Mouse (Mus musculus): ENCODE measurements around the gene Prss21. TPM values are rescaled to one million over a fixed set of nuclear protein-coding genes. Genes with fewer than 3 reads are reported as not detected.
"Not testable (repeated sequence)": the region's sequence is repeated elsewhere in the genome, so short reads cannot be mapped to it uniquely, and the experiment has no call there.

The Prss21 gene
- polyA plus RNA-seq, 1 experiment from 2014 or later: not detected

DNA sequence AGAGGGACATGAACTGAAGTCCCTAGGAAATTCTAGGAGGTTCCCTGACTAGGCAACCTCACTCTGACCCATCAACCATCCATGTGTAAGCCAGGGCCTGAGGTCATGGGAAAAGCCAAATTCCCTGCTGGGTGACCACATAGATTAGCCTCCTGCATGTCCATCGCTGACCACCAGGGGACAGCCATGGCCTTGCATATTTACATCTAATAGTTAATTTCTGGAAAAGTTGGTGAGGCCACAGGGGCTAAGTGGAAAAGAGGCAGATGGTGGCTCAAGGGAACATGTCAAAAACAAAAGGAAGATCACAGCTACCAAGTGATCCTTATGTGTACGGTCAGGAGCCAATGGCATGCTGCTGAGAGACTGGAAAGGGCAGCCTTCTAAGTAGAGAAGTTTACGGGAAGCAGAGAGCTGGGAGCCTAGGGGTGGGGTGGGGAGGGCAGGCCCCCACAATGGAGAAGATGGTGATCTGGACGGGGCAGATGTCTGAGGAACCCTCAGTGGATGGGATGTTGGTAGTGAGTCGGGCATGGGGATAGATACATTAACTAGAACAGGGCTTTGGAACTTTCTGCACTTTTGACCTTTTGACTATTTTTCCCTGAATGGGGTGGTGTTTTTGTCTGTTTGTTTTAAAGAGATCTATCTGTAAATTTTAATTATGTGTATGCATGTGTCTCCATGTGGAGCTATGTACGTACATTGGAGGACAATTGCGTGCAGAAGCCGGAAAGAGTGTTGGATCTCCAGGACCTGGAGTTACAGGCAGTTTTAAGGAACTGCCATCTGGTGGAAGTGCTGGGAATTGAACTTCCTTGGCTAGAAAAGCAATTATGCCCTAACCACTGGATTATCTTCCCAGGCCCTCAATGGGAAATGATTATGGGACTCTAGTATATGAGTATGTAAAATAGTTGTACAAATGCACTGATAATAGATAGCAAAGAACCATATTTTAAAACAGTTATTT, 6.3 kb downstream of the Prss21 start:
- H3K9me3 ChIP-seq: no peaks in the 10 kb centered on the region
- peaks cover 3% of the 10 kb centered on the region; the same call in 1 of the 2 replicates for H3K4me1 ChIP-seq (replicated peaks)
- no peaks in the 10 kb centered on the region for H3K36me3 ChIP-seq
- H3K27me3 ChIP-seq (replicated peaks): no peaks in the 10 kb centered on the region
- ATAC-seq: peak; percentile 53
- H3K27ac ChIP-seq: no peak overlapping the region
- no peak overlapping the region for H3K9ac ChIP-seq
- no peak overlapping the region for H3K4me3 ChIP-seq (replicated peaks)
- whole genome bisulfite sequencing: 39% methylated on average over 8 of the region's 8 CpGs
- no peak overlapping the region for H3K4me2 ChIP-seq (replicated peaks)

DNA sequence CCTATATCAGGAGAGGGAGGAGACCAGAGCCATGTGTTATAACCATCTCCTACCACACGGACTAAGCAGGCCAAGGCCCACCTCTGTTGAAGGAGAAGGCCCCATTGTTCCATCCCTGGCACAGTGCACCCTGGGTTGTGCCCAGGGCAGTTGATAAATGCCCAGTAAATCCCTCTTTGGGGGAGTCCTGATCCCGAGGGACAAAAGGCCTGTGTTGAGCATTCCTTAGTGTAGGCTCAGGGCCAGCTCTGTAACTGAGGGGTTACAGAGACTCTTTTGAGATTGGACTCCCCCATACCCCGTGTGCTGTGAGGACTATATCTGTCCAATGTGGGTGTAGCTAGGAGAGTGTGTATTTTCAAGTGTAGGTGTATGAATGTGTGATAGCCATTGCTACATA, 8.9 kb downstream of the Prss21 start:
- H3K9me3 ChIP-seq: no peaks in the 10 kb centered on the region
- no peak overlapping the region for H3K27ac ChIP-seq
- H3K9ac ChIP-seq: no peak overlapping the region
- H3K36me3 ChIP-seq: no peaks in the 10 kb centered on the region
- peaks cover 3% of the 10 kb centered on the region; the same call in 1 of the 2 replicates for H3K4me1 ChIP-seq (replicated peaks)
- no peak overlapping the region for H3K4me3 ChIP-seq (replicated peaks)
- no peak for ATAC-seq
- no peak overlapping the region for H3K4me2 ChIP-seq (replicated peaks)
- no peaks in the 10 kb centered on the region for H3K27me3 ChIP-seq (replicated peaks)
- 56% methylated on average over 3 of the region's 3 CpGs for WGBS

DNA sequence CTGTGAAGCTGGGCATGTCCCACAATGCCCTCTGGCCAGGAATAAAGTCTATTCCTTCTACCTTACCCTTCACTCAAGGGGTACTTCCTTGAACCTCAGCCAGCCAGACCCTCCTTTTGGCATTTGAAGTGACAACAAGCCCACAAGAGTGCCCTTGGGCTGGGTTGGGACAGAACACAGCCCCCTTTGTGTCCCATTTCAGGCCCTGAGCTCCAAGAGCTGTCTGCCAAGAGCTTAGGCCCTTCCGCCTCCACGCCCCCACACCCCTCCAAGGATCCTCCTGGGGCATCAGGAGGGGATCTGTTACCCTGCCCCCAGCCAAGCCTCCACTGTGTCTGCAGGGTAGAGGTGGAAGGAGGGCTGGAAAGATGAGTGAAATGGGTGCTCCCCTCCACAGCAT, 9.3 kb downstream of the Prss21 start:
- H3K36me3 ChIP-seq: no peaks in the 10 kb centered on the region
- no peaks in the 10 kb centered on the region for H3K9me3 ChIP-seq
- ATAC-seq: no peak
- H3K4me2 ChIP-seq (replicated peaks): no peak overlapping the region
- no peak overlapping the region for H3K9ac ChIP-seq
- H3K4me3 ChIP-seq (replicated peaks): no peak overlapping the region
- 88% methylated on average over 2 of the region's 2 CpGs for WGBS
- H3K27ac ChIP-seq: 0 out of 2 replicates have a peak overlapping the region, but pooled peaks have one; percentile 9
- peaks cover 3% of the 10 kb centered on the region; the same call in 1 of the 2 replicates for H3K4me1 ChIP-seq (replicated peaks)
- H3K27me3 ChIP-seq (replicated peaks): no peaks in the 10 kb centered on the region

DNA sequence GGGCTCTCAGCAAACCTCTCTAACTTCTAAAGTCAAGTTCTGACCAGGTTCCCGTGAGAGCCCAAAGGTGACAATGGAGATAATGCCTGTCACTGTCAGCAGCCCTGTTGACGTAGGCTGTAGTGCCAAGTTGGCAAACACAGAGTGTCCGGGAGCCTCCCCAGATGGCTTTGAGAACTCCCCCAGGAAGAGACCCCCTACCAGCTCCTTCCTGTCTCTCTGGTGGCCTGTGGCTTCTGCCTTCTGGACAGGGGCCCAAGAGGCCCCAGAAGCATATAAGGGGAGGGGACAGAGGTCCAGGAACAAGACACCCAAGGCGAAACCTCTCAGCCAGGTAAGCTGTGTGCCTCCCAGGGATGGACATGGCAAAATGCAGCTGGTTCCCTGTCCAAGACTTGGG, 12.7 kb downstream of the Prss21 start, which contains the start of the genes Dcpp1 and Dcpp2:
Gene Dcpp1 (plus strand): TSS at position 301 of the 400 bp plus-strand sequence.
Gene Dcpp2 (plus strand): TSS at position 305 of the 400 bp plus-strand sequence.
- not testable (repeated sequence) for H3K36me3 ChIP-seq; H3K4me2 ChIP-seq (replicated peaks); H3K4me1 ChIP-seq (replicated peaks); H3K4me3 ChIP-seq (replicated peaks); H3K9me3 ChIP-seq; H3K27me3 ChIP-seq (replicated peaks); H3K9ac ChIP-seq; H3K27ac ChIP-seq; ATAC-seq
- WGBS: 65% methylated on average over 4 of the region's 4 CpGs

GRCm38 (mm10) chr17:23917158-23917557, 49.3 kb downstream of the Prss21 start, which contains the start of gene Dcpp3:
Gene Dcpp3, plus strand, starts transcription at chr17:23917458.
- WGBS: 70% methylated on average over 4 of the region's 4 CpGs
- H3K4me3 ChIP-seq (replicated peaks); H3K27ac ChIP-seq: not testable (repeated sequence)

More at GRCm38 (mm10) chr17:23917158-23917557, 49.3 kb downstream of the Prss21 start, which contains the start of gene Dcpp3:
- not testable (repeated sequence) for H3K9ac ChIP-seq; H3K9me3 ChIP-seq; H3K27me3 ChIP-seq (replicated peaks); ATAC-seq; H3K4me1 ChIP-seq (replicated peaks); H3K4me2 ChIP-seq (replicated peaks); H3K36me3 ChIP-seq

Other genes starting within 250 kb of the Prss21 start
- gene Mmp25, start 222.8 kb upstream of the Prss21 start, polyA plus RNA-seq (2015; fragmentation: Nextera tagmentation; extraction: Ambion mirVana): 0.69 and 0.79 TPM in 2 replicates
- gene Bicdl2, start 207.6 kb upstream of the Prss21 start, polyA plus RNA-seq (2015; fragmentation: Nextera tagmentation; extraction: Ambion mirVana): 4.2 TPM in 2 replicates
- 68.9 and 69.9 TPM in 2 replicates for gene Hcfc1r1, start 194.5 kb upstream of the Prss21 start, polyA plus RNA-seq (2015; fragmentation: Nextera tagmentation; extraction: Ambion mirVana)
- gene Thoc6, start 194.2 kb upstream of the Prss21 start, polyA plus RNA-seq (2015; fragmentation: Nextera tagmentation; extraction: Ambion mirVana): 43.0 and 43.2 TPM in 2 replicates
- 24.2 and 24.8 TPM in 2 replicates for gene Tnfrsf12a, start 190.6 kb upstream of the Prss21 start, polyA plus RNA-seq (2015; fragmentation: Nextera tagmentation; extraction: Ambion mirVana)
- 42.8 and 46.2 TPM in 2 replicates for gene Cldn6, start 188.8 kb upstream of the Prss21 start, polyA plus RNA-seq (2015; fragmentation: Nextera tagmentation; extraction: Ambion mirVana)
- gene Cldn9, start 184.0 kb upstream of the Prss21 start, polyA plus RNA-seq (2015; fragmentation: Nextera tagmentation; extraction: Ambion mirVana): 1.3 and 2.0 TPM in 2 replicates
- gene 1520401A03Rik, start 145.3 kb upstream of the Prss21 start, polyA plus RNA-seq (2015; fragmentation: Nextera tagmentation; extraction: Ambion mirVana): 0.14 TPM in 1 of 2 replicates, not detected in the other
- 42.3 and 46.0 TPM in 2 replicates for gene Pkmyt1, start 141.7 kb upstream of the Prss21 start, polyA plus RNA-seq (2015; fragmentation: Nextera tagmentation; extraction: Ambion mirVana)
- 21.8 and 22.7 TPM in 2 replicates for gene Paqr4, start 127.2 kb upstream of the Prss21 start, polyA plus RNA-seq (2015; fragmentation: Nextera tagmentation; extraction: Ambion mirVana)
- 0.33 and 0.49 TPM in 2 replicates for gene Kremen2, start 122.2 kb upstream of the Prss21 start, polyA plus RNA-seq (2015; fragmentation: Nextera tagmentation; extraction: Ambion mirVana)
- gene Flywch1, start 96.5 kb upstream of the Prss21 start, polyA plus RNA-seq (2015; fragmentation: Nextera tagmentation; extraction: Ambion mirVana): 48.3 and 49.4 TPM in 2 replicates
- gene Flywch2, start 82.0 kb upstream of the Prss21 start, polyA plus RNA-seq (2015; fragmentation: Nextera tagmentation; extraction: Ambion mirVana): 14.7 TPM in 2 replicates
- gene Srrm2, start 77.5 kb upstream of the Prss21 start, polyA plus RNA-seq (2015; fragmentation: Nextera tagmentation; extraction: Ambion mirVana): 408 and 435 TPM in 2 replicates
- 939 and 946 TPM in 2 replicates for gene Elob, start 38.9 kb upstream of the Prss21 start, polyA plus RNA-seq (2015; fragmentation: Nextera tagmentation; extraction: Ambion mirVana)
- 0.14 and 0.20 TPM in 2 replicates for gene Prss33, start 32.0 kb upstream of the Prss21 start, polyA plus RNA-seq (2015; fragmentation: Nextera tagmentation; extraction: Ambion mirVana)
- gene Prss32, start 24.2 kb upstream of the Prss21 start, polyA plus RNA-seq (2015; fragmentation: Nextera tagmentation; extraction: Ambion mirVana): 5.1 and 9.9 TPM in 2 replicates
- 2.1 and 3.3 TPM in 2 replicates for gene Prss41, start 23.9 kb upstream of the Prss21 start, polyA plus RNA-seq (2015; fragmentation: Nextera tagmentation; extraction: Ambion mirVana)
- not detected in 2 replicates for gene Dcpp1, start 12.8 kb downstream of the Prss21 start, polyA plus RNA-seq (2015; fragmentation: Nextera tagmentation; extraction: Ambion mirVana)
- gene Dcpp2, start 12.8 kb downstream of the Prss21 start, polyA plus RNA-seq (2015; fragmentation: Nextera tagmentation; extraction: Ambion mirVana): not detected in 2 replicates
- not detected in 2 replicates for gene Dcpp3, start 49.4 kb downstream of the Prss21 start, polyA plus RNA-seq (2015; fragmentation: Nextera tagmentation; extraction: Ambion mirVana)
- not detected in 2 replicates for gene Sbp, start 73.6 kb downstream of the Prss21 start, polyA plus RNA-seq (2015; fragmentation: Nextera tagmentation; extraction: Ambion mirVana)
- gene Sbpl, start 87.2 kb downstream of the Prss21 start, polyA plus RNA-seq (2015; fragmentation: Nextera tagmentation; extraction: Ambion mirVana): not detected in 2 replicates
- 1.4 and 2.2 TPM in 2 replicates for gene Prss30, start 112.5 kb downstream of the Prss21 start, polyA plus RNA-seq (2015; fragmentation: Nextera tagmentation; extraction: Ambion mirVana)
- gene Prss22, start 130.0 kb downstream of the Prss21 start, polyA plus RNA-seq (2015; fragmentation: Nextera tagmentation; extraction: Ambion mirVana): not detected in 2 replicates
- gene Prss27, start 170.1 kb downstream of the Prss21 start, polyA plus RNA-seq (2015; fragmentation: Nextera tagmentation; extraction: Ambion mirVana): 0.11 and 0.18 TPM in 2 replicates
- 64.5 and 66.6 TPM in 2 replicates for gene Kctd5, start 205.4 kb downstream of the Prss21 start, polyA plus RNA-seq (2015; fragmentation: Nextera tagmentation; extraction: Ambion mirVana)